Mouse (Mus musculus): Measurements from ENCODE around the gene Lhx4.

- TF ChIP-seq CTCF (IDR thresholded peaks at IDR 0.05; ENCODE audit: control insufficient read depth, insufficient read depth, insufficient read length) (no peak), MYOG (IDR thresholded peaks at IDR 0.05; ENCODE audit: control insufficient read depth, extremely low read depth, insufficient read length) (no peak)
Measured at GRCm38 (mm10) chr1:155681116-155681799, 70.2 kb downstream of the Lhx4 start.
